ENCODE assay signal across 12 mouse cellular contexts in the genomic region with DNA sequence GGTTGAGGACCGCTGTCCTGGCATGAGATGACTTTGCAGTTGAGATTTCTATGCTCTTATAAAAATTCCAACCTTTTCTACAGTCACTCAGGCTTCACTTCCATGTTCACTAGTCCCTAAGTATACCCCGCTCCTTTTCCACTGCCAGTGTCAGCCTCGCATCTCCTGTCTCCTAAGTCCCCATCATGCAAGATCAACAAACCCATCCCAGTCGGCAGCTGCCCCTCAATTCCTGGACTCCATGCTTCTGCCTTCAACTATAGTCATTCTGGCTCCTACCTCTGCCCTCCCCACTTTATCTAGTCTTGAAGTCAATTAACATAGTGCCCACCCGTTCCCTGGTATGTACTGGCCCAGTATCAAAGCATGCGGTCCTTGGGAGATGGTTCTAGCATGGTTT.
"Had no signal": no experiment of that assay in that cellular context is flagged by ENCODE, and none has a peak within 500 bp of the region (broad histone marks: within the 10 kb centered on the region; RNA-seq: fewer than 3 reads in every experiment).

No protein-coding gene starts in this region.

- DNase-seq: retina, postnatal 1 day; right cerebral cortex, adult 18-20 months; right cerebral cortex, postnatal 14 days; right cerebral cortex, postnatal 25 days; right cerebral cortex, postnatal 4 days; spleen, adult 18-20 months; thymus, adult 18-20 months; thymus, adult 2 months; thymus, postnatal 14 days; thymus, postnatal 25 days; thymus, postnatal 36 days; thymus, postnatal 4 days had no signal
